Mouse (Mus musculus) heart, postnatal 0 days (tissue): ENCODE data around the gene Gm37240. TPM values are rescaled to one million over a fixed set of nuclear protein-coding genes. Genes with fewer than 3 reads are reported as not detected.

Experiments
- ATAC-seq: fragments of 200-750 bp; cut with Nextera tagmentation; 2 replicates; pipeline ENCODE4 v1.8.0; 2017; ENCODE audit warnings: low read depth, moderate number of reproducible peaks, moderate library complexity; ENCODE audit not compliant: insufficient read depth
- DNase-seq: peaks from one replicate; pipeline ENCODE4 v3.0.0-alpha.2; 2016; ENCODE audit warnings: low spot score
- H3K27ac ChIP-seq: fragments of 300-500 bp; sonication (generic); 2 replicates; pipeline ENCODE4 v1.5.1; 2014; ENCODE audit warnings: low read depth, mild to moderate bottlenecking
- H3K27me3 ChIP-seq: fragments of 300-500 bp; sonication (generic); 2 replicates; pipeline ENCODE4 v1.6.1; 2014; ENCODE audit warnings: low read length, mixed read lengths; ENCODE audit not compliant: control insufficient read depth, insufficient read depth
- H3K36me3 ChIP-seq: fragments of 300-500 bp; sonication (generic); replicated peaks from 2 replicates; pipeline ENCODE4 v1.6.1; 2014; ENCODE audit warnings: low read length, mixed read lengths; ENCODE audit not compliant: control insufficient read depth, insufficient read depth
- H3K4me1 ChIP-seq: fragments of 300-500 bp; sonication (generic); 2 replicates; pipeline ENCODE4 v1.6.1; 2014; ENCODE audit warnings: antibody characterized with exemption; ENCODE audit not compliant: control insufficient read depth, insufficient read depth
- H3K4me2 ChIP-seq: fragments of 300-500 bp; sonication (generic); 2 replicates; pipeline ENCODE4 v1.6.1; 2014; ENCODE audit warnings: low read depth, mild to moderate bottlenecking, low read length, moderate library complexity
- H3K4me3 ChIP-seq: fragments of 300-500 bp; sonication (generic); 2 replicates; pipeline ENCODE4 v1.5.1; 2014; ENCODE audit warnings: low read depth, low read length
- H3K9ac ChIP-seq: fragments of 300-500 bp; sonication (generic); replicated peaks from 2 replicates; pipeline ENCODE4 v1.6.1; 2014; ENCODE audit warnings: low read depth, low read length, mixed read lengths
- H3K9me3 ChIP-seq: fragments of 300-500 bp; sonication (generic); replicated peaks from 2 replicates; pipeline ENCODE4 v1.6.1; 2016; ENCODE audit warnings: low read length; ENCODE audit not compliant: control insufficient read depth
- CTCF ChIP-seq: IDR thresholded peaks from 2 replicates; pipeline ENCODE4 v1.5.1; 2016; ENCODE audit warnings: antibody characterized with exemption, control low read depth, low read depth
- EP300 ChIP-seq: IDR thresholded peaks from 2 replicates; pipeline ENCODE4 v1.6.1; 2016; ENCODE audit warnings: antibody characterized with exemption, low read depth
- WGBS: fragments of 180-500 bp; shearing (Covaris S2); extraction: QIAGEN DNeasy Blood & Tissue Kit; methylation state at CpG from one replicate; pipeline ENCODE4 v1.1.7; 2014; 5-methylcytosine and 5-hydroxymethylcytosine counted together
- polyA plus RNA-seq: library from polyadenylated mRNA; unstranded; fragments of >200 nt; fragmentation: Nextera tagmentation; extraction: Ambion mirVana; gene quantifications from 2 replicates; pipeline ENCODE4 v1.2.1, GENCODE M21; 2015
- total RNA-seq: library from RNA; depleted of rRNA; stranded (reverse); fragments of >200 nt; gene quantifications from 2 replicates; pipeline ENCODE4 v1.2.3, GENCODE M21; 2014; ENCODE audit warnings: low replicate concordance

Gm37240 gene
- total and polyA plus RNA-seq, 2 experiments from 2014 or later = 21.7 to 72.1 TPM

- DNase-seq (no peak), ATAC-seq (no peak)
- no peak overlapping the region for H3K9ac ChIP-seq
- H3K4me2 ChIP-seq = no peak overlapping the region
- no peak overlapping the region for H3K27ac ChIP-seq
- 65% methylated on average over 9 of the region's 9 CpGs for WGBS
- H3K27me3 ChIP-seq = no peaks in the 10 kb centered on the region
- TF ChIP-seq CTCF = no peak
- no peak for TF ChIP-seq EP300
- H3K9me3 ChIP-seq = no peaks in the 10 kb centered on the region
- H3K4me1 ChIP-seq = no peaks in the 10 kb centered on the region
- H3K4me3 ChIP-seq = no peak overlapping the region
- H3K36me3 ChIP-seq = no peaks in the 10 kb centered on the region
Measured at GRCm38 (mm10) chr3:85203659-85204058, 683.7 kb downstream of the Gm37240 start.

DNA sequence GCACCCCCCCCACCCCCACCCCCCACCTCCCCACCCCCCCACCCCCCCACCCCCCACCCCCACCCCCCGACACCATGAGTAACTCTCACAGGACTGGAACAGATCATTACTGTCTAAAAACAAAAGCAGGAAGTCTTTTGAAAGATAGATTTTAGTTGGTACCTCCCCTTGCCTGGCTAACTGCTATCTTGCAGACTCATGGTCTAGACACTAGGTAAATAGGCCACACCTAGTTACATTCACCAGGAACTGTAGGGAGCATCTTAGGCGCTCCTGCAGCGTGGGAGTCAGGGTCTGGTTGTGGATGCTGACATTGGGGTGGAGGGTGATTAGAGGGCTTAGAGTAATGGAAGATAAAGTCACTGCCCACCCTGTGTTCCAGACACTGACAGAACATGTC lies 684.6 kb downstream of the Gm37240 start:
- H3K9ac ChIP-seq = no peak overlapping the region
- H3K4me1 ChIP-seq = no peaks in the 10 kb centered on the region
- DNase-seq = no peak
- WGBS = 46% methylated on average over 3 of the region's 3 CpGs
- no peak for ATAC-seq
- H3K4me2 ChIP-seq = no peak overlapping the region
- H3K36me3 ChIP-seq = no peaks in the 10 kb centered on the region
- no peaks in the 10 kb centered on the region for H3K27me3 ChIP-seq
- no peaks in the 10 kb centered on the region for H3K9me3 ChIP-seq
- TF ChIP-seq EP300 (no peak), CTCF (no peak)
- no peak overlapping the region for H3K4me3 ChIP-seq
- no peak overlapping the region for H3K27ac ChIP-seq

DNA sequence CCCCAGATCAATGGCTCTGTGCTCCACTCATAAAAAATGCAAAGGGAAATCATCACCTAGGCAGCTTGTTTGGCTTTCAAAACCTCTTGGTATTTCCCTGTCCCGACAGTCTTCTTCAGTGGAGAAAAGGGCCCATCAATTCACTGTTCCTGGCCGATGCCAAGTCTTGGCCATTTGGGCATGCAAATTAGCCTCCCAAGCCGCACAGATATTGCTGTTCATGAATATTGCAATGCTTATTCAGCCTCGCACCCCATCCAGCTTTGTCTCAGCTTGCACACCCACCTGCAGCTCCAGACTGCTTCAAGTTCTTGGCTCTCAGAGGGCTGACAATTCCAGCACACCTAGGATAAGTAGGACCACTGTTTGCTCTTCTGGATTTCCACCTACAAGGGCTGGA lies 685.5 kb downstream of the Gm37240 start:
- no peak for TF ChIP-seq EP300
- TF ChIP-seq CTCF = no peak
- no peak for DNase-seq
- H3K4me3 ChIP-seq = no peak overlapping the region
- H3K27me3 ChIP-seq = no peaks in the 10 kb centered on the region
- H3K4me1 ChIP-seq = no peaks in the 10 kb centered on the region
- H3K4me2 ChIP-seq = no peak overlapping the region
- no peak overlapping the region for H3K9ac ChIP-seq
- H3K36me3 ChIP-seq = no peaks in the 10 kb centered on the region
- H3K27ac ChIP-seq = no peak overlapping the region
- WGBS = 89% methylated on average over 4 of the region's 4 CpGs
- no peaks in the 10 kb centered on the region for H3K9me3 ChIP-seq
- ATAC-seq = no peak

GRCm38 (mm10) chr3:85198496-85198895 lies 688.8 kb downstream of the Gm37240 start:
- WGBS = 91% methylated on average over 3 of the region's 3 CpGs

GRCm38 (mm10) chr3:85197148-85197547 lies 690.2 kb downstream of the Gm37240 start:
- WGBS = 39% methylated on average over 6 of the region's 6 CpGs
- DNase-seq = no peak
- H3K4me2 ChIP-seq = no peak overlapping the region
- no peak overlapping the region for H3K9ac ChIP-seq
- no peaks in the 10 kb centered on the region for H3K27me3 ChIP-seq
- no peaks in the 10 kb centered on the region for H3K36me3 ChIP-seq
- no peak for ATAC-seq
- H3K9me3 ChIP-seq = no peaks in the 10 kb centered on the region
- TF ChIP-seq EP300 (no peak), CTCF (no peak)
- H3K4me3 ChIP-seq = no peak overlapping the region
- no peaks in the 10 kb centered on the region for H3K4me1 ChIP-seq
- H3K27ac ChIP-seq = no peak overlapping the region

More at GRCm38 (mm10) chr3:85198496-85198895, 688.8 kb downstream of the Gm37240 start:
- Histone ChIP-seq H3K36me3 (no peaks in the 10 kb centered on the region), H3K4me3 (no peak overlapping the region), H3K4me2 (no peak overlapping the region), H3K27ac (no peak overlapping the region), H3K27me3 (no peaks in the 10 kb centered on the region), H3K9me3 (no peaks in the 10 kb centered on the region), H3K9ac (no peak overlapping the region), H3K4me1 (no peaks in the 10 kb centered on the region)
- DNase-seq (no peak), ATAC-seq (no peak)
- TF ChIP-seq EP300 (no peak), CTCF (no peak)

- no peak for DNase-seq
- no peak for ATAC-seq
- Histone ChIP-seq H3K9ac (no peak overlapping the region), H3K36me3 (no peaks in the 10 kb centered on the region), H3K4me3 (no peak overlapping the region), H3K4me2 (no peak overlapping the region), H3K9me3 (no peaks in the 10 kb centered on the region), H3K27me3 (no peaks in the 10 kb centered on the region), H3K4me1 (no peaks in the 10 kb centered on the region), H3K27ac (no peak overlapping the region)
- 79% methylated on average over 4 of the region's 4 CpGs for WGBS
- TF ChIP-seq EP300 (no peak), CTCF (no peak)
Measured at GRCm38 (mm10) chr3:85196591-85196990, 690.7 kb downstream of the Gm37240 start.
